Mouse (Mus musculus) testis, adult 2 months (tissue): ENCODE results near the gene Zbtb45.
A peak's percentile ranks its signal among the peaks of the same experiment; 100 is the strongest.

ENCODE experiments used
- CTCF ChIP-seq: fragments of 200-500 bp; IDR thresholded peaks from 2 replicates; pipeline ENCODE4 v1.5.1; 2012; ENCODE audit warnings: low read depth, mild to moderate bottlenecking, inconsistent platforms, low read length, moderate library complexity; ENCODE audit not compliant: control insufficient read depth, insufficient read depth, insufficient replicate concordance
- POLR2A ChIP-seq: fragments of 200-500 bp; IDR thresholded peaks from 2 replicates; pipeline ENCODE4 v1.6.1; 2012; ENCODE audit warnings: low read depth, mild to moderate bottlenecking, inconsistent platforms, low read length, moderate library complexity; ENCODE audit not compliant: control insufficient read depth

DNA sequence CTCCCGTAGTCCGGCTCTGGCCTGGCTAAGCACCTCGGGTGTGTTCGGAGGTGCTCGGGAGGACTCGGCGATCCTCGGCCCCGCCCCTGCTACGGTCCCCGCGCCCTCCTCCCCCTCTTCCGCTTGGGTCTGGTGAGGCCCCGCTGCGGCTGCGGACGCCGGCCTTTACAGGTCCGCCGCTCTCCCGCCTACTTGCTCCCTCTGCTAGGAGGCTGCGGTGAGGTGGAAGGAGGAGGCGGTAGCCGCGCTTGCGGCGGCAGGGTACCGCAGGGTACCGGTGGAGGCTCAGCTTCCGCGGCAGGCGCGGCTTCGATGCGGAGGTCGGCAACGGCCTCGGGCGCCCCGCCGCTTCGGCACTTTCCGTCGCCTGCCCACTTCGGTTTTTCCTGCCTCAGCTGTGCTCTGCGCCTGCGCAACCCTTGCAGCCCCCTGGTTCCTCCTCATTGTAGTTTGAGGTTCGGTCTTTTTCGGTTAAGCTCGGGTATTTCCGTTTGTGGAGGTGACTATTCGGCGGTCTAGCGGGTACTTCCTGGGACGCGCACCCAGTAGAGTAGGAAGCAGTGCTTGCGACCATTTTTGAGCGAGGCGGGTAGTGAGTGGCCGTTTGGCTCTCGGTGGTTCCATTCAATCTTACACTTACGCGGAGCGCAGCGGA, 28.2 kb upstream of the Zbtb45 start, which contains the start of gene Ube2m:
- TF ChIP-seq CTCF (no peak), POLR2A (peak; percentile 76)
